Comparison of ENCODE assay signal across 9 mouse cellular contexts in the genomic region with DNA sequence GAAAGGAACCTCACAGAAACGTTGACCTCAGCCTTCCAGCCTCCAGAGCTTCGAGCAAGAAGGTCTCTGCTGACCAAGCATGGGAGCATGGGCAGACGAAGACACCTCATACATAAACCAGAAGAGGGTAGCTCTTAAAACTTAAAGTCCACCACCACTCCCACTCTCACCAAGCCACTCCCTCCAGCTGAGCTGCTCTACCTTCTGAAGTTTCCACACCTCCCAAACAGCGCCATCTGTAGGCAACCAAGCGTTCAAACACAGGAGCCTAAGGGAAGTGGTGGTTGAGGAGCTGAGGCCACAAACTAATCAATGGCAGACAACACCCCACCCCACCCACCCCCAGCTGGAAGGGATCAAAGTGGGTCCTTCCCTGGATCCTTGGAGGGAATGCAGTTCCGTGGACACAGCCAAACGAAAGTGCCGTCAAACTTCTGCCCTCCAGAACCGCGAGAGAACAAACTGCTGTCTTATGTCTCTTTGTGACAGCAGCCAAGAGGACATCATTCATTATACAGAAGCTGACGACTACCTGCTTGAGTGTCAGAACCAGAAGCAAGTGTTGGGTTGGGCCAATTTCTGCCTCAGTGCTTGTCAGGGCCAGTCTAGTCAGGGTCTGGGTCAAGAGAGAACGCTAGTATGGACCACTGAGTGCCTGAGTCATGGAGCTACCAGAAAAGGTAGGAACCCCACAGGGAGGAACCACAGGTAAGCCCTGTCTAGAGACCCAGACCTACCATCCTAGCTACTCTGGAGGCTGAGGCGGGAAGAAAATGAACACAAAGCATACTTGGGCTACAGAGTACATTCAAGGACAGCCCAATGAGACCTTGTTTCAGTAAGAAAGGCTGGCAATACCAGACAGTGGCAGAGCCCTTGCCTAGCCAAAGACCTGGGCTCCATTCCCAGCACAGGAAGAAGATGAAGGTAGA. TPM values are rescaled to one million over a fixed set of nuclear protein-coding genes. Genes with fewer than 3 reads are reported as not detected.
DNase-seq lines count a peak whose midpoint lies in the region; ATAC-seq and TF ChIP-seq lines count a peak whose summit lies in the region.
"Had no signal": no experiment of that assay in that cellular context is flagged by ENCODE, and none has a peak within 500 bp of the region (broad histone marks: within the 10 kb centered on the region; RNA-seq: fewer than 3 reads in every experiment).

No protein-coding gene starts in this region.

- 69% methylated on average over 13 of the region's 13 CpGs for WGBS in heart, adult 2 months
- 66% methylated on average over 13 of the region's 13 CpGs for WGBS in intestine, embryonic 16.5 days

- H3K9ac ChIP-seq in heart, adult 2 months (ENCODE audit: low read depth, low read length): no peak overlapping the region
- H3K9ac ChIP-seq in CH12.LX (ENCODE audit: insufficient read depth, low read depth): no peak overlapping the region
- no peak overlapping the region for H3K9ac ChIP-seq in intestine, embryonic 16.5 days (ENCODE audit: low read depth, low read length)
- H3K9ac ChIP-seq: neural tube, embryonic 12.5 days had no signal

- H3K36me3 ChIP-seq in heart, adult 2 months (ENCODE audit: control insufficient read depth, insufficient read depth, low read length): no peaks in the 10 kb centered on the region
- H3K36me3 ChIP-seq in CH12.LX (replicated peaks in 1 of 2; ENCODE audit: control insufficient read depth in 1 of 2, insufficient read depth in 1 of 2, low read length in 1 of 2): peaks cover 0 to 2% of the 10 kb centered on the region in 2 experiments
- H3K36me3 ChIP-seq in intestine, embryonic 16.5 days (ENCODE audit: control insufficient read depth, insufficient read depth, low read length): no peaks in the 10 kb centered on the region
- H3K36me3 ChIP-seq: neural tube, embryonic 12.5 days had no signal

- peak; percentile 47 for TF ChIP-seq CTCF in heart, adult 2 months (IDR thresholded peaks at IDR 0.05)
- TF ChIP-seq CTCF in CH12.LX (conservative IDR thresholded peaks at IDR 0.05 in 1 of 2, IDR thresholded peaks at IDR 0.05 in 1 of 2; ENCODE audit: low read depth in 2 of 2, low read length in 2 of 2): peak in 1 of 2 experiments; percentile 63; a peak in 2 of 4 replicates

- no peaks in the 10 kb centered on the region for H3K79me2 ChIP-seq in heart, adult 2 months (replicated peaks; ENCODE audit: control insufficient read depth, insufficient read depth, low read length)
- no peaks in the 10 kb centered on the region for H3K79me2 ChIP-seq in CH12.LX (replicated peaks; ENCODE audit: control insufficient read depth, extremely low read depth, insufficient read depth, poor library complexity, severe bottlenecking)

- no peak overlapping the region for H3K4me2 ChIP-seq in CH12.LX (ENCODE audit: insufficient read depth, low read depth, poor library complexity, severe bottlenecking)
- no peak overlapping the region for H3K4me2 ChIP-seq in intestine, embryonic 16.5 days (ENCODE audit: low read depth, low read length)
- H3K4me2 ChIP-seq: neural tube, embryonic 12.5 days had no signal

- no peak for TF ChIP-seq POLR2A in heart, adult 2 months (IDR thresholded peaks at IDR 0.05; ENCODE audit: insufficient read depth, low read depth, low read length)
- no peak for TF ChIP-seq POLR2A in CH12.LX (IDR thresholded peaks at IDR 0.05; ENCODE audit: low read depth, low read length)

- in situ Hi-C loops in CH12.LX (cut with MboI; ENCODE audit: low pct_ligation_motif_present, low pct_unique_long_range_greater_than_20kb, low sequenced_read_pairs): no loop called here

- no peaks in the 10 kb centered on the region for H3K27me3 ChIP-seq in heart, adult 2 months (ENCODE audit: control insufficient read depth, insufficient read depth, low read length)
- no peaks in the 10 kb centered on the region for H3K27me3 ChIP-seq in CH12.LX (replicated peaks)
- no peaks in the 10 kb centered on the region for H3K27me3 ChIP-seq in intestine, embryonic 16.5 days (replicated peaks; ENCODE audit: control insufficient read depth, insufficient read depth, low read length)
- H3K27me3 ChIP-seq: neural tube, embryonic 12.5 days had no signal

- TF ChIP-seq EP300 in heart, adult 2 months (IDR thresholded peaks at IDR 0.05; ENCODE audit: insufficient read depth, low read depth, low read length): no peak
- TF ChIP-seq EP300 in CH12.LX (IDR thresholded peaks at IDR 0.05; ENCODE audit: low read length): no peak

- intact Hi-C loops in heart, adult 2 months (cut with DNase I): loop anchor here (2.0 kb wide), 1 partner anchor 27 kb away; no protein-coding TSS in a partner anchor
- intact Hi-C loops in heart, postnatal 25 days (cut with DNase I): loop anchor here (1.0 kb wide), 1 partner anchor 28 kb away; no protein-coding TSS in a partner anchor

- no peak for DNase-seq in heart, adult 2 months
- DNase-seq in heart, postnatal 25 days (ENCODE audit: low spot score): no peak
- DNase-seq in CH12.LX (ENCODE audit: extremely low read depth): peak; percentile 73
- no peak for DNase-seq in urinary bladder, postnatal 4 days (ENCODE audit: low spot score in 2 of 2)

- H3K4me3 ChIP-seq in heart, adult 2 months: no peak overlapping the region
- H3K4me3 ChIP-seq in CH12.LX (replicated peaks in 1 of 3; ENCODE audit: low read depth in 2 of 3, low read length in 2 of 3, poor library complexity in 1 of 3): peak overlapping the region in 1 of 3 experiments; percentile 38
- H3K4me3 ChIP-seq in intestine, embryonic 16.5 days (ENCODE audit: low read length): no peak overlapping the region
- H3K4me3 ChIP-seq: neural tube, embryonic 12.5 days had no signal

- H3K27ac ChIP-seq in heart, adult 2 months: peak overlapping the region; percentile 88
- peak overlapping the region; percentile 49; the same call in 1 of the 2 replicates for H3K27ac ChIP-seq in CH12.LX (ENCODE audit: insufficient read depth, low read depth)
- peak overlapping the region; percentile 47 for H3K27ac ChIP-seq in intestine, embryonic 16.5 days (ENCODE audit: low read length)
- H3K27ac ChIP-seq: neural tube, embryonic 12.5 days had no signal

- H3K4me1 ChIP-seq in heart, adult 2 months (ENCODE audit: control insufficient read depth, insufficient read depth, low read length): peaks cover 30% of the 10 kb centered on the region
- H3K4me1 ChIP-seq in CH12.LX (ENCODE audit: control insufficient read depth in 1 of 2, insufficient read depth in 2 of 2): peaks cover 58 to 71% of the 10 kb centered on the region in 2 experiments
- H3K4me1 ChIP-seq in intestine, embryonic 16.5 days (ENCODE audit: control insufficient read depth, insufficient read depth, low read length): peaks cover 12% of the 10 kb centered on the region

- ATAC-seq in common myeloid progenitor, adult 5-6 weeks (replicated peaks; ENCODE audit: low read depth, poor library complexity, severe bottlenecking): peak; percentile 78; the same call in 1 of the 2 replicates
- ATAC-seq in intestine, embryonic 16.5 days: 0 out of 2 replicates have a peak, but pooled peaks have one; percentile 15
- ATAC-seq in megakaryocyte, adult 5-6 weeks (ENCODE audit: poor library complexity, severe bottlenecking): peak; percentile 80
- ATAC-seq in erythroid progenitor cell, adult 5-6 weeks (replicated peaks; ENCODE audit: low FRiP score, poor library complexity, severe bottlenecking): no peak

- TF ChIP-seq RAD21 in CH12.LX (IDR thresholded peaks at IDR 0.05; ENCODE audit: low read depth, low read length): peak; percentile 49

- H3K9me3 ChIP-seq in CH12.LX (replicated peaks; ENCODE audit: low read length): no peaks in the 10 kb centered on the region
- no peaks in the 10 kb centered on the region for H3K9me3 ChIP-seq in intestine, embryonic 16.5 days (ENCODE audit: control insufficient read depth, low read length)
- H3K9me3 ChIP-seq: neural tube, embryonic 12.5 days had no signal

- dilution Hi-C loops in CH12.LX (cut with MboI; ENCODE audit: extremely low pct_ligation_motif_present, extremely low pct_unique_long_range_greater_than_20kb, low sequenced_read_pairs): no loop called here

TF ChIP-seq in CH12.LX, 34 proteins besides CTCF, POLR2A, EP300 and RAD21 (continues in another document):
- TF ChIP-seq JUND (conservative IDR thresholded peaks at IDR 0.05; ENCODE audit: low read depth, low read length): no peak
- no peak for TF ChIP-seq BHLHE40 (IDR thresholded peaks at IDR 0.05; ENCODE audit: low read depth, low read length)
- no peak for TF ChIP-seq NELFE (IDR thresholded peaks at IDR 0.05; ENCODE audit: low read depth, low read length)
- TF ChIP-seq NRF1 (IDR thresholded peaks at IDR 0.05; ENCODE audit: low read depth, low read length): no peak
- no peak for TF ChIP-seq ZC3H11A (IDR thresholded peaks at IDR 0.05; ENCODE audit: low read depth, low read length)
- peak; percentile 55 for TF ChIP-seq SMC3 (IDR thresholded peaks at IDR 0.05; ENCODE audit: low read depth, low read length)
- TF ChIP-seq CHD1 (IDR thresholded peaks at IDR 0.05; ENCODE audit: low read depth, low read length): no peak
- no peak for TF ChIP-seq ELF1 (IDR thresholded peaks at IDR 0.05; ENCODE audit: low read depth, low read length)
- no peak for TF ChIP-seq ZMIZ1 (IDR thresholded peaks at IDR 0.05; ENCODE audit: low read depth, low read length)
- TF ChIP-seq UBTF (IDR thresholded peaks at IDR 0.05; ENCODE audit: low read depth, low read length): no peak
- TF ChIP-seq PAX5 (IDR thresholded peaks at IDR 0.05; ENCODE audit: low read length): no peak
- no peak for TF ChIP-seq KAT2A (IDR thresholded peaks at IDR 0.05; ENCODE audit: insufficient replicate concordance, low read length)
- TF ChIP-seq SIN3A (IDR thresholded peaks at IDR 0.05; ENCODE audit: low read length): no peak
- no peak for TF ChIP-seq MAFK (IDR thresholded peaks at IDR 0.05; ENCODE audit: insufficient replicate concordance, low read length)
- 0 out of 2 replicates have a peak, but pooled peaks have one; percentile 7 for TF ChIP-seq TCF12 (IDR thresholded peaks at IDR 0.05; ENCODE audit: low read depth, low read length)
- TF ChIP-seq GABPA (IDR thresholded peaks at IDR 0.05; ENCODE audit: insufficient replicate concordance, low read depth, low read length): no peak
- TF ChIP-seq MAX (IDR thresholded peaks at IDR 0.05; ENCODE audit: low read length): peak; percentile 37; the same call in 1 of the 2 replicates

RNA-seq across cellular contexts. Expression of gene Tomm20, which starts 59.8 kb away (rescaled TPM):
- total RNA-seq in heart, adult 2 months (2021): 10 to 100 TPM; 70.1 to 96.2 TPM
- polyA plus RNA-seq in heart, adult 2 months (2012; rRNA removed): 67.8 and 195 TPM in 2 replicates
- 10 to 100 TPM; 76.2 to 76.4 TPM for total RNA-seq in heart, postnatal 25 days (2021)
- total RNA-seq in CH12.LX (2012; rRNA removed) (337 and 394 TPM in 2 replicates), CH12.LX (2014; rRNA removed) (130 and 151 TPM in 2 replicates)
- polyA plus RNA-seq in CH12.LX (2012; ENCODE audit: insufficient read length, low read depth): 513 TPM in 2 replicates
- total RNA-seq in common myeloid progenitor, adult 5-6 weeks (2017): 126 and 160 TPM in 2 replicates
- polyA plus RNA-seq in intestine, embryonic 16.5 days (2015; fragmentation: Nextera tagmentation; extraction: Ambion mirVana): 314 and 329 TPM in 2 replicates
- total RNA-seq in megakaryocyte, adult 5-6 weeks (2015): 47.7 and 70.1 TPM in 2 replicates
- 69.9 and 71.9 TPM in 2 replicates for total RNA-seq in megakaryocyte, adult 5-6 weeks (2017)
- 16.3 and 40.4 TPM in 2 replicates for total RNA-seq in erythroid progenitor cell, adult 5-6 weeks (2015; ENCODE audit: low replicate concordance)
- 43.8 and 48.9 TPM in 2 replicates for total RNA-seq in erythroid progenitor cell, adult 5-6 weeks (2017; ENCODE audit: low replicate concordance)
